Mouse (Mus musculus): Measurements from ENCODE around the gene Sox1. TPM values are rescaled to one million over a fixed set of nuclear protein-coding genes. Genes with fewer than 3 reads are reported as not detected.

The Sox1 gene
- total and polyA plus RNA-seq, 3 experiments, result not detected

GRCm38 (mm10) chr8:12383979-12384890 is 10.9 kb upstream of the Sox1 start:
- DNase-seq, result no peak

GRCm38 (mm10) chr8:12384996-12385685 is 10.0 kb upstream of the Sox1 start:
- no peak overlapping the region for H3K9ac ChIP-seq (ENCODE audit: low read depth, low read length)
- H3K4me1 ChIP-seq (ENCODE audit: control insufficient read depth, insufficient read depth, low read length), result no peaks in the 10 kb centered on the region
- intact Hi-C loops (cut with DNase I), result no loop called here
- TF ChIP-seq EP300 (IDR thresholded peaks at IDR 0.05; ENCODE audit: insufficient read depth, low read depth, low read length) (no peak), POLR2A (IDR thresholded peaks at IDR 0.05; ENCODE audit: insufficient read depth, low read depth, low read length) (no peak), CTCF (IDR thresholded peaks at IDR 0.05) (no peak)
- H3K36me3 ChIP-seq (ENCODE audit: control insufficient read depth, insufficient read depth, low read length), result no peaks in the 10 kb centered on the region
- no peaks in the 10 kb centered on the region for H3K79me2 ChIP-seq (replicated peaks; ENCODE audit: control insufficient read depth, insufficient read depth, low read length)
- H3K27me3 ChIP-seq (ENCODE audit: control insufficient read depth, insufficient read depth, low read length), result peaks cover 38% of the 10 kb centered on the region
- peak overlapping the region; percentile 38 for H3K4me3 ChIP-seq
- no peak overlapping the region for H3K27ac ChIP-seq
- whole genome bisulfite sequencing, result 2% methylated on average over 57 of the region's 57 CpGs
- DNase-seq, result no peak

More at GRCm38 (mm10) chr8:12383979-12384890, 10.9 kb upstream of the Sox1 start:
- H3K4me1 ChIP-seq (ENCODE audit: control insufficient read depth, insufficient read depth, low read length), result no peaks in the 10 kb centered on the region
- no peak overlapping the region for H3K9ac ChIP-seq (ENCODE audit: low read depth, low read length)
- H3K79me2 ChIP-seq (replicated peaks; ENCODE audit: control insufficient read depth, insufficient read depth, low read length), result no peaks in the 10 kb centered on the region
- no peaks in the 10 kb centered on the region for H3K36me3 ChIP-seq (ENCODE audit: control insufficient read depth, insufficient read depth, low read length)
- 3% methylated on average over 34 of the region's 34 CpGs for WGBS
- H3K4me3 ChIP-seq, result peak overlapping the region; percentile 38
- intact Hi-C loops (cut with DNase I), result no loop called here
- H3K27me3 ChIP-seq (ENCODE audit: control insufficient read depth, insufficient read depth, low read length), result peaks cover 36% of the 10 kb centered on the region
- TF ChIP-seq CTCF (IDR thresholded peaks at IDR 0.05), result no peak
- TF ChIP-seq POLR2A (IDR thresholded peaks at IDR 0.05; ENCODE audit: insufficient read depth, low read depth, low read length), result no peak
- no peak for TF ChIP-seq EP300 (IDR thresholded peaks at IDR 0.05; ENCODE audit: insufficient read depth, low read depth, low read length)
- H3K27ac ChIP-seq, result no peak overlapping the region

GRCm38 (mm10) chr8:12385686-12386488 is 9.2 kb upstream of the Sox1 start:
- peak overlapping the region; percentile 38; the same call in 1 of the 2 replicates for H3K4me3 ChIP-seq
- H3K36me3 ChIP-seq (ENCODE audit: control insufficient read depth, insufficient read depth, low read length), result no peaks in the 10 kb centered on the region
- H3K27ac ChIP-seq, result no peak overlapping the region
- intact Hi-C loops (cut with DNase I), result no loop called here
- no peak for TF ChIP-seq CTCF (IDR thresholded peaks at IDR 0.05)
- no peak for TF ChIP-seq EP300 (IDR thresholded peaks at IDR 0.05; ENCODE audit: insufficient read depth, low read depth, low read length)
- no peak for TF ChIP-seq POLR2A (IDR thresholded peaks at IDR 0.05; ENCODE audit: insufficient read depth, low read depth, low read length)
- no peaks in the 10 kb centered on the region for H3K4me1 ChIP-seq (ENCODE audit: control insufficient read depth, insufficient read depth, low read length)
- DNase-seq, result no peak
- no peak overlapping the region for H3K9ac ChIP-seq (ENCODE audit: low read depth, low read length)
- WGBS, result 1% methylated on average over 74 of the region's 74 CpGs
- H3K27me3 ChIP-seq (ENCODE audit: control insufficient read depth, insufficient read depth, low read length), result peaks cover 42% of the 10 kb centered on the region
- H3K79me2 ChIP-seq (replicated peaks; ENCODE audit: control insufficient read depth, insufficient read depth, low read length), result no peaks in the 10 kb centered on the region

- TF ChIP-seq CTCF (IDR thresholded peaks at IDR 0.05) (no peak), POLR2A (IDR thresholded peaks at IDR 0.05; ENCODE audit: insufficient read depth, low read depth, low read length) (no peak), EP300 (IDR thresholded peaks at IDR 0.05; ENCODE audit: insufficient read depth, low read depth, low read length) (no peak)
- H3K4me1 ChIP-seq (ENCODE audit: control insufficient read depth, insufficient read depth, low read length), result no peaks in the 10 kb centered on the region
- no peak overlapping the region for H3K4me3 ChIP-seq
- WGBS, result 3% methylated on average over 32 of the region's 32 CpGs
- intact Hi-C loops (cut with DNase I), result no loop called here
- H3K27ac ChIP-seq, result no peak overlapping the region
- no peak overlapping the region for H3K9ac ChIP-seq (ENCODE audit: low read depth, low read length)
- H3K36me3 ChIP-seq (ENCODE audit: control insufficient read depth, insufficient read depth, low read length), result no peaks in the 10 kb centered on the region
- H3K79me2 ChIP-seq (replicated peaks; ENCODE audit: control insufficient read depth, insufficient read depth, low read length), result no peaks in the 10 kb centered on the region
- H3K27me3 ChIP-seq (ENCODE audit: control insufficient read depth, insufficient read depth, low read length), result peaks cover 44% of the 10 kb centered on the region
- DNase-seq, result no peak
Observed at GRCm38 (mm10) chr8:12386530-12387222, 8.4 kb upstream of the Sox1 start.

- intact Hi-C loops (cut with DNase I), result no loop called here
Observed at GRCm38 (mm10) chr8:12387223-12387860, 7.8 kb upstream of the Sox1 start.

More at GRCm38 (mm10) chr8:12387223-12387860, 7.8 kb upstream of the Sox1 start:
- H3K36me3 ChIP-seq (ENCODE audit: control insufficient read depth, insufficient read depth, low read length), result no peaks in the 10 kb centered on the region
- DNase-seq, result no peak
- 3% methylated on average over 11 of the region's 13 CpGs for WGBS
- H3K79me2 ChIP-seq (replicated peaks; ENCODE audit: control insufficient read depth, insufficient read depth, low read length), result no peaks in the 10 kb centered on the region
- no peaks in the 10 kb centered on the region for H3K4me1 ChIP-seq (ENCODE audit: control insufficient read depth, insufficient read depth, low read length)
- H3K4me3 ChIP-seq, result no peak overlapping the region
- no peak overlapping the region for H3K9ac ChIP-seq (ENCODE audit: low read depth, low read length)
- no peak overlapping the region for H3K27ac ChIP-seq
- H3K27me3 ChIP-seq (ENCODE audit: control insufficient read depth, insufficient read depth, low read length), result peaks cover 50% of the 10 kb centered on the region
- TF ChIP-seq EP300 (IDR thresholded peaks at IDR 0.05; ENCODE audit: insufficient read depth, low read depth, low read length) (no peak), CTCF (IDR thresholded peaks at IDR 0.05) (no peak), POLR2A (IDR thresholded peaks at IDR 0.05; ENCODE audit: insufficient read depth, low read depth, low read length) (no peak)
